Mouse (Mus musculus): ENCODE data around the gene Ang. TPM values are rescaled to one million over a fixed set of nuclear protein-coding genes. Genes with fewer than 3 reads are reported as not detected.

Ang gene
- total RNA-seq, 2 experiments from 2014 or later: 1.6 to 4.2 TPM

DNA sequence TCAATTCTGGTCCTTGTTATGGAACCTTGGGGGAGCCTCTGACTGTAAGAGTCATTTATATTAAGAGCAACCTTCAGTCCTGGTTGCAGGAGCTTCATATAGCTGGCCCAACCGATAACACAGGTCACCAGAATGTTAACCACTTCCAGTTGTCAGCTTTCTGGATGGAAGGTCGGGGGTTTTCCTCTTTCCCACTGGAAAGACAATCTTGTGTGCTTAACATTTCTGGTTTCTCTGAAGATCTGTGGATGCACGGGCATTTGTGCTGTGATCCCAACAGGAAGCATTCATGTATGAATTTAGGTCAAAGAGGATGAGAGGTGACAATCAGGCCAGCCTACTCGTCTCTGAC lies 38.6 kb downstream of the Ang start:
- no peak for DNase-seq

GRCm38 (mm10) chr14:51130315-51130940 lies 39.5 kb downstream of the Ang start:
- DNase-seq: no peak

DNA sequence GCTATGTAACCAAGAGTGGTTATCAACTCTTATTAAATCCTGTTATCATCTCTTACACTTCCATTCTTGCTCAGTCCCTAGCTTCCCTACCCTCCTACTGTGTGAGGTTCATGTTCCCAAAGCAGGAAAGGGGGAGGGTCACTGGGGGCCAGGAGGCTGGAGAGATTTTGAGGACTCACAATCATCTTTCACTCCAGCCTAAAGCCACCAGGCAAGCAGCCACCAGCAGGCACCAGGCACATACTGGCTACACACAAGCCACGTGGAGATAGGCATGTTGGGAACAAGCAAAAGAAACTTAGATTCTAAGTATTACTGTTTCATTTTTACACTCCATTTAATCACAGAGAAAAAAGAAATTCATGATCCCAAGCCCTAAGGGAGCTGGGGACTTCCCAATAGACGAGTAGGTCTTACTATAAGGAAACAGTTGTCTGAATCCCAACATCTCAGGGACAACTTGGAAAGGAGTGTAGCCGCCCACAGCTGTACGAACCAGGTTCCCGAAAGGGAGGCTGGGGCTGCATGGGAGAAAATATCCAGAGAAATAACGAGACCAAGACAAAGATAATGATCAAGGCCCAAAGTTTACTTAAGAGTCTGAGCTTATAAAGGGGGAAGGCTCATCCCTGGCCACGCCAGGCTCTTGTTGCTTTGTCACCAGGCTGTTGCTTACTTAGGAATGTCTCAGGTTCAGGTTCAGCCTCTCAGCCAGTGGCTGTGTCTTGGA lies 40.3 kb downstream of the Ang start:
- no peak for DNase-seq

- no peak for DNase-seq
Measured at GRCm38 (mm10) chr14:51132372-51132771, 41.4 kb downstream of the Ang start.

GRCm38 (mm10) chr14:51140342-51140741 lies 49.4 kb downstream of the Ang start:
- no peak for DNase-seq

DNA sequence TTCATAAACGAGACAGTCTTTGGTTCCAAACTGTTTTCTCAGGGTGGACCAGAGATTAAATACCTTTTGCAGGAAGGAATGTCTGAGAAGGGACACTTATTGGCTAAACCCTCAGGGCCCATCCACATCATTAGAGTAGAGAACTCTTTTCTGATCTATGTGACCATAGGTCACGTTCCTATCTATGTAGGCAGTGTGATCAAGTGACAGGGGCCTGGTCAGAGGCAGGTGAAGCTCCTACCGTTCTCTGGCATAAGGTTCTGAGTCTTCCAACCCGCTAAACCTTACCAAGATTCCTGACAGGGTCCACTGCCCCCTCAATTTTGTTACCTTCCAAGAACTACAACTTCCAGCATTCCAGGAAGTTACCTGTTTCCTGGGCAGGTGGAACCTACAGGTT lies 51.2 kb downstream of the Ang start:
- DNase-seq: no peak

- no peak for DNase-seq
Measured at GRCm38 (mm10) chr14:51142568-51142967, 51.6 kb downstream of the Ang start.

GRCm38 (mm10) chr14:51143287-51143686 lies 52.3 kb downstream of the Ang start:
- no peak for DNase-seq

GRCm38 (mm10) chr14:51143937-51144336 lies 53.0 kb downstream of the Ang start:
- DNase-seq: no peak

GRCm38 (mm10) chr14:51144451-51144850 lies 53.5 kb downstream of the Ang start:
- DNase-seq: no peak

DNA sequence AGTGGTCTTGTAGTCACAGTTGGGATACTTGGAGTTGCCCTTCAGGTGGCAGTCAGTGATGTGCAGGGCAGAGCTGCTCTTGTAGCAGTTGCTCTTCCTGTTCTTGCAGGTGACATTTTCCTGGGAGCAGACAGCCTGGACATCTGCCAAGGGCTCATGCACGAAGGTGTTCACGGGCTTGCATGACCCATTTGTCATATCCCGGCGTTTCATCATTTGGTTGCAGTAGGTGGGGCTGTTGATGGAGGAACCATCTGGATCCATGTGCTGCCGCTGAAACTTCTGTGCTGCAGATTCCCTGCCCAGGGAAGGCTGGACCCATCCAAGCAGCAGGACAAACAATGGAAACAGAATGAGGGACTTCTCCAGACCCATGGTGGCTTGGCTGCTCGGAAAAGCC lies 54.6 kb downstream of the Ang start:
- DNase-seq: no peak

DNA sequence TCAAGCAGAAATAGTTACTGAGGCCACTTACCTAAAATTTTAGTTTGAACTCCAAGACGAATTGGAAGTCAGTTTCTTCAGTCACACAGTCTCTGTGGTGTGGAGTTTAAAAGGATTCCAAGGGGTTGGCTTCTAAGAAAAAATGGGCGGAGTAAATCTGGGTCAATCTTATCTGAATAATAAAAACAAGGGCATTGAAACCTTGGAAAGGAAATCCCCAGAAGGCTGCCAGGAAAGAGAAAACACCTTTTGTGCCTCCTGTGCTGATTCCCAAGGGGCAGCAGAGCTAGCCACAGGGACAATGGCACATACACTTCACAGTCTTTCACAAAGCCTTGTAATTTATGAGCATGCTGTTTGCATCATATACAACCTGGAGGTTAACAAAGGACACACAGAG lies 55.7 kb downstream of the Ang start, which contains the start of gene Rnase1:
Gene Rnase1, minus strand, starts transcription at position 101 of the 400 bp plus-strand sequence.
- DNase-seq: no peak

DNA sequence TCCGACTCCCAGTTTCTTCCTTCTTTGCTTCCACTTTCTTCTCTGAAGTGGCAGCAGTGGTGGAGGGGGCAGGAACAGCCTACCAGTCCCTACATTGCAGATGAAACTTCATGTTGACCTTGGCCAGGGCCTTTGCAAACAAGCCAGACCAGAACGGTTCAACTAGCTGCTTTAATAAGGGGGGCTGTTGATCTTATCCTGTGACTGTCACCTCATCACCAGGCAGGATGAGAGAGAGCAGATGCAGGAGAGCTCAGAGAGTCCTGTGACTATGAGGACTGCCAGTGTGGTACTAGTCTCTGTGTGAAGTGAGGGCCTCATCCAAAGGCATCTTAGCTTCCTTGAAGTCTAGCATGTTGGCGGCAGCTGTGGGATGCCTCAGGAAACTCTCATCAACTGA lies 57.1 kb downstream of the Ang start:
- DNase-seq: no peak

GRCm38 (mm10) chr14:51149164-51149563 lies 58.2 kb downstream of the Ang start:
- DNase-seq: no peak

DNA sequence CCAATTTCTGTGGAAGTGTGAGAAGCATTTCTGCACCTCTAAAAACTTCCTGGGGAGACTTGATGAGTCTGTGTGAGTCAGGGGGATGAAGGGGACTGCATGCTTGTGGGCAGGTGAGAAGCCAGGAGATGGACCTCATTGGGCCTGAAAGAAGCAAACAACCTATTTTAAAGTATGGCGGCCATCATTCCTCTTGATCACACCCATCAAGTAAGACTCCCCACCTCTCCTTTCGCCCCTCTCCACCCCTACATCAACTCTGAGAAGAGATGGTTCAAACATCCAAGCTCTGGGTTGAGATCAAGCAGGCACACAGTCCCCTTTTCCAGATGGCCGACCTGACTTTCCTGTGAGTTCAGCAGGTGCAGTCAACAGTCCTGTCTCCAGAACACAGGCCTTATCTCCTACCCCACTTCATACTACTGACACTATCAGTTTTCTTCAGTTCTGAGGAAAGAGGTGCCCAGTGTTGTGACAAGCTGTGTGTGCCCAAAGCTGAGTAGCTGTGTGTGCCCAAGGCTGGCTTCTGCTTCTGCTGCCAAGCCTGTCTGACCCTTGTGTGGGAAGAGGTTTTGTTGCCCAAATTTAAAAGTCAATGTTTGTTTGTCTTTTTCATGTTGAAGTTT lies 59.4 kb downstream of the Ang start:
- no peak for DNase-seq

Other genes with a start within 250 kb of the Ang start
- 10 to 100 TPM in 1 of 2 experiments, 1 to 10 TPM in 1; 8.3 to 10.2 TPM for gene Tep1, start 220.6 kb upstream of the Ang start, total RNA-seq (2021)
- 100 to 1,000 TPM in 1 of 2 experiments, 10 to 100 TPM in 1; 97.0 to 105 TPM for gene Klhl33, start 193.6 kb upstream of the Ang start, total RNA-seq (2021)
- gene Osgep, start 166.3 kb upstream of the Ang start, total RNA-seq (2021): 10 to 100 TPM; 40.1 to 41.8 TPM
- 10 to 100 TPM; 23.7 to 24.8 TPM for gene Apex1, start 166.2 kb upstream of the Ang start, total RNA-seq (2021)
- gene Pip4p1, start 160.3 kb upstream of the Ang start, total RNA-seq (2021): 10 to 100 TPM; 12.9 to 14.6 TPM
- 1 to 10 TPM; 4.4 to 8.7 TPM for gene Pnp, start 160.1 kb upstream of the Ang start, total RNA-seq (2021)
- 1 to 10 TPM; 1.6 to 1.9 TPM for gene Gm49342, start 146.6 kb upstream of the Ang start, total RNA-seq (2021)
- under 1 TPM; 0.46 to 0.49 TPM for gene Pnp2, start 135.2 kb upstream of the Ang start, total RNA-seq (2021)
- gene Rnase10, start 83.4 kb upstream of the Ang start, total RNA-seq (2021): not detected
- not detected for gene Rnase9, start 49.3 kb upstream of the Ang start, total RNA-seq (2021)
- gene Rnase11, start 41.0 kb upstream of the Ang start, total RNA-seq (2021): not detected
- gene Rnase12, start 33.5 kb upstream of the Ang start, total RNA-seq (2021): not detected
- gene Olfr750, start 16.7 kb upstream of the Ang start, total RNA-seq (2021): not detected
- 10 to 100 TPM; 30.5 to 40.6 TPM for gene Rnase4, start 73 bp upstream of the Ang start, total RNA-seq (2021)
- gene Eddm3b, start 23.3 kb downstream of the Ang start, total RNA-seq (2021): not detected
- not detected for gene Rnase6, start 32.8 kb downstream of the Ang start, total RNA-seq (2021)
- gene Rnase1, start 55.6 kb downstream of the Ang start, total RNA-seq (2021): not detected
- gene Rnase2b, start 71.1 kb downstream of the Ang start, total RNA-seq (2021): not detected
- not detected for gene Ang2, start 108.0 kb downstream of the Ang start, total RNA-seq (2021)
- not detected for gene Ear14, start 112.2 kb downstream of the Ang start, total RNA-seq (2021)
- gene Rnase2a, start 165.0 kb downstream of the Ang start, total RNA-seq (2021): 1 to 10 TPM in 1 of 2 experiments, under 1 TPM in 1; 0.43 to 4.2 TPM

All from gastrocnemius, postnatal 25 days (tissue).